Mouse (Mus musculus) heart, adult 10 weeks (tissue): ENCODE results near the gene Zbtb17. TPM values are rescaled to one million over a fixed set of nuclear protein-coding genes. Genes with fewer than 3 reads are reported as not detected.

Experiments
- polyA plus RNA-seq: library from polyadenylated mRNA; stranded (reverse); fragments of 350-450 nt; fragmentation: Illumina TruSeq; extraction: RNeasy Lipid Tissue Mini Kit (QIAGEN cat#74804); gene quantifications from one replicate; pipeline ENCODE4 v1.2.3, GENCODE M21; 2014; ENCODE audit warnings: low read depth, low replicate concordance

The Zbtb17 gene
- 15.3 TPM for polyA plus RNA-seq

DNA sequence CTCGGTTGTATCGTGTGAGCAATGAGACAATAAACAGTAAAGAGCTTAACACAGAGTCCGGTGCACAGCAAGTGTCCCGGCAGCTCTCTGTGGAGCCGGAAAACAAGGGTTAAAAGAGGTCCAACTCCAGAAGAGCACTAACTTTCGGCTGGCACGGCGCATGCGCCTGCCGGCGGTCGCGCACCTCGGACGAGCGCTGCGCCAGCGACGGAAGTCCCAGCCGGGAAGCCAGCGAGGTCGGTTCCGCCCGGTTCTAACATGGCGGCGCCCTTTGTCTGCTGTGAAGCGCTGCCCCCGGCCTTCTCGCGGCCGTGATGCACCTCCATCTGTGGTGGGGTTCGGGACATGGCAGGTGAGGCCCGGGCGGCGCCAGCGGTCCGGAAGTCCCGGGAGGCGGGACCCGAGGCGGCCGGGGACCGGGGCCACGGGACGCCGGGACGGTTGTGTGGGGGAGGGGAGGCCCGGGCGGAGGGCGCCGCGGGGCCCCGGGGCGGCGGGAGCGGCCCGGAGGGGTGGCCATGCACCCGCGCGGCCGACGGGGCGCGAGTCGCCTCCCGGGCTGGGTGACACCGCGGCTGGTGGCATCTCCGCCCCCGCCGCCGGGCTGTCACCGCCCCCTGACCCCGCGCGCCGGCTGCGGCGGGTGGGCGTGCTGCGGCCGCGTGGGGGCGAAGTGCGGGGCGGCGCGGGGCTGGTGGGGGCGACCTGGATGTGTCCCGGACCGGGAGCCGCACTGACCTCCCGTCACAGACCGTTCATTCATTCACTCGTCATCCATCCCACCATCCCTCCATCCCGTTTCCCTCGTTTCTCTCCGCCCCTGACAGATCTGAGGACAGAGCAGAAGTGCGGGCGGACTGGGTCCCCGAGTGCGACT lies at the start of gene Zbtb17:
Gene Zbtb17, plus strand, starts transcription at position 204 of the 877 bp plus-strand sequence.

DNA sequence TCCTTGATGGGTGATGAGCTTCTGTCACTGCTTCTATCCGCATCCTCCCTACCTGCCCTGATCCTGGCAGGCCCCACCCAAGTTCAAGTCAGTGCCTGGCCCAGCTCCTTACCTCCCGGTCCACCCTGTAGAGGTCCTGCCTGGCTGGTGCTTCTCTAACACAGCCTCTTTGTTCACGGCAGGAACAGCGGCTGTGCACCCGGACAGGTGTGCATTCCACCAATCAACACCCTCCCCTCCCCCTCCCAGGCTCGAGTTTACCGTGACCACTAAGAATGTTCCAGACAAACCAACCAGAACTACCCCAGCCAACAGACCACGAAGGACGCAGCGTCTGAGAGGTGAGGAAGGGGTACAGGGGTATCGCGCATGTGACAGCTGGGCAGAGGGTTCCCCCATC lies 45.9 kb upstream of the Zbtb17 start, which contains the start of gene Clcnka:
Gene Clcnka, minus strand, starts transcription at position 180 of the 400 bp plus-strand sequence.

DNA sequence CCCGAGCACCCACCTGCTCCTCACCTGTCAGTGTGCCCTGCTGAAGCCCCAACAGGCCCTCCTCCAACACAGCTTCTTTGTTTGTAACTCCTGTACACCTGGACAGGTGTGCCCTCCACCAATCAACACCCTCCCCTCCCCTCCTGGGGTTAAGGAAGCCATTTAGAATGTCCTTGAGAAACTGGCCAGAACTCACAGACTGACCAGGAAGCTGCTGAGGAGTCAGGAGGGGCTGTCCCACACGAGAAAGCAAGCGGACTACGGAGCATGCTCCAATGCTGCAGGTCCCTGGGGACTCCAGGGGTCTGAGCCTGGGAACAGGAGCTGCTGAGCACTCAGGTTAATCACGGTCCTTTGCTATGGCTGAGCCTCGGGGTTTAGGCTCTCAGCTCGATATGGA lies 28.5 kb upstream of the Zbtb17 start, which contains the start of gene Clcnkb:
Gene Clcnkb, minus strand, starts transcription at position 91 of the 400 bp plus-strand sequence.

DNA sequence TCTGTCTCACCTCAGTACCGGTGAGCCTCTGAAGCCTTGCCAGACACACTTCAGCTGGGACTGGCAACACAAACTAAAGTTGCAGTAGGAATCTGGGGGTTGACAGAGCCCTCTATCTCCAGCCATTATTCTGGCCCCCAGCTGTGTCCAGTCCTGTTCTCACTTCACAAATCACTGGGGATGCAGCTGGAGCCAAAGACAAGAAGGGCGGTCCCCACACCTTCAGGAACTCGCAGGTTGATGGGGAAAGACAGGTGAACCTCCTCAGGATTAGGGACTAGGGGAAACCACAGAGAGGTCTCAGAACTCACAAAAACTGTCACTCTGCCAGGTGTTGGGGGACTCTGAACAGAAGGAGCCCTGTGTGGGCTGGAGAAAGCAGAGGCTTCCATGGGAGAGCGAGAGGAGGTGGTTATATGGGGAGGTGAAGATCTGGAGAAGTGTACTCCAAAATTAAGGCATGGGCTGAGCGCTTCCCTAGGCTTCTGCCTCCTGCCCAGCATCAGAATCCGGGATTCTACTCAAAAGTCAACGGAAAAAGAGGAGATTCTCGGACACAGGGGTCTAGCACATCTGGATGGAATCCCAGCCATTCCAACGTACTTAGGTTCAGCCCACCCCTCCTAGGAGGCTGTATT lies 24.1 kb upstream of the Zbtb17 start, which contains the start of gene Hspb7:
Gene Hspb7, plus strand, starts transcription at position 588 of the 638 bp plus-strand sequence.

DNA sequence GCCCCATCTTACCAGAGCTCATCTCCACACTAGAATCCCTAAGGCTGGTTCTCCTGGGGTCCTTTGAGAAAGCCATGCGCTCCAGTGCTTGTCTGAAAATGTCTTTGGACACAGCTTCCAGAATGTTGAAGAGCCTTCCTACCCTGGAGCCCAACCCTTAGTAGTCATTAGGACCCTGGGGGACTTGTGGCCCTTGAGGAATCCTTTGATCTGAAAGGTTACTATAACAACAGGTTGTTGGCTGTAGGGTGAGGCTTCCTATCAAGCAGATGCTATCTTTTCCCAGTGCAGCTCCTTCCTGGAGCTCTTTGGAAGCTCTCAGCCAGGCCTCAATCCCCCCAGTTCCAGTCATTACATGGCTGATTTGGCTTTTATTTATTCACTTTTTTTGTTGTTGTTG lies 8.5 kb upstream of the Zbtb17 start, which contains the start of gene Srarp:
Gene Srarp, minus strand, starts transcription at position 132 of the 400 bp plus-strand sequence.

Other genes with a start within 250 kb of the Zbtb17 start
- 0.68 TPM for gene Rsg1, start 230.7 kb upstream of the Zbtb17 start, polyA plus RNA-seq
- 48.6 TPM for gene Arhgef19, start 205.2 kb upstream of the Zbtb17 start, polyA plus RNA-seq
- gene Epha2, start 143.4 kb upstream of the Zbtb17 start, polyA plus RNA-seq = 4.4 TPM
- gene Fam131c, start 76.4 kb upstream of the Zbtb17 start, polyA plus RNA-seq = 0.42 TPM
- not detected for gene Clcnka, start 45.9 kb upstream of the Zbtb17 start, polyA plus RNA-seq
- gene Clcnkb, start 28.6 kb upstream of the Zbtb17 start, polyA plus RNA-seq = 3.9 TPM
- gene Hspb7, start 23.9 kb upstream of the Zbtb17 start, polyA plus RNA-seq = 967 TPM
- 0.55 TPM for gene Srarp, start 8.5 kb upstream of the Zbtb17 start, polyA plus RNA-seq
- 13.6 TPM for gene Spen, start 93.9 kb downstream of the Zbtb17 start, polyA plus RNA-seq
- 224 TPM for gene Fblim1, start 161.4 kb downstream of the Zbtb17 start, polyA plus RNA-seq
- 20.0 TPM for gene Tmem82, start 174.0 kb downstream of the Zbtb17 start, polyA plus RNA-seq
- gene Slc25a34, start 179.2 kb downstream of the Zbtb17 start, polyA plus RNA-seq = 176 TPM
- 83.3 TPM for gene Plekhm2, start 220.2 kb downstream of the Zbtb17 start, polyA plus RNA-seq
- 3.8 TPM for gene Rsc1a1, start 240.9 kb downstream of the Zbtb17 start, polyA plus RNA-seq